Mouse (Mus musculus) G1E (cell line): ENCODE measurements around the gene Zbed6.

ENCODE experiments used
- CTCF ChIP-seq: IDR thresholded peaks from 2 replicates; pipeline ENCODE4 v1.5.1; 2012; ENCODE audit warnings: low read depth, low read length, inconsistent platforms, mixed read lengths
- GATA1 ChIP-seq: IDR thresholded peaks from 2 replicates; pipeline ENCODE4 v1.6.1; 2012; ENCODE audit warnings: borderline replicate concordance, low read length, inconsistent platforms, mixed read lengths
- GATA2 ChIP-seq: IDR thresholded peaks from 2 replicates; pipeline ENCODE4 v1.6.1; 2012; ENCODE audit warnings: low read depth, low read length, inconsistent platforms, borderline replicate concordance
- TAL1 ChIP-seq: conservative IDR thresholded peaks from 2 replicates; pipeline ENCODE4 v1.6.1; 2012; ENCODE audit warnings: low read depth, low read length, inconsistent platforms, mixed read lengths

DNA sequence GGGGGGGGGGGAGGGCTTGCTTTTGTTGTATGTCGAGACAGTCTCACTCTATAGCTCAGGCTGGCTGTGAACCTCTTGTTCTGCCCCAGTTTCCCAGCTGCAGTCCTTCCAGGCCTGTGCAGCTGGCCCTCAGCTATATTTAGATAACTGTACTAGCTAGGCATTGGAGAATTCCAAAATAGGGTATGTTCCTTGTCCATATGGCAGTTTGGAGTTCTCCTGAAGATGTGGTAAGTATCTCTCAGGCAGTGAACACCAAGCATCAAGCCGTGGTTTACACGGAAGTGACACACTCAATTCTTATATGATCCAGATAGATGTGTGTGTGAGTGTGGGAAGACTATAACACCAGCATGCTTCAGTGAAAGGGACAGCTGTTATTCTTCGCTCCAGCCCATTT lies 2.7 kb upstream of the Zbed6 start:
- TF ChIP-seq CTCF (no peak), GATA1 (no peak), TAL1 (no peak), GATA2 (no peak)
